In genomic region chr13:11914682-11915081, GRCm38 (mm10) we compare ENCODE assay signal across 20 mouse cellular contexts.
DNase-seq lines count a peak whose midpoint lies in the region; ATAC-seq and TF ChIP-seq lines count a peak whose summit lies in the region.
"Had no signal": no experiment of that assay in that cellular context is flagged by ENCODE, and none has a peak within 500 bp of the region (broad histone marks: within the 10 kb centered on the region; RNA-seq: fewer than 3 reads in every experiment).

No protein-coding gene starts in this region.

- no peak for DNase-seq in frontal cortex, postnatal 14 days (ENCODE audit: low spot score in 2 of 2)
- DNase-seq in left cerebral cortex, adult 2 months (ENCODE audit: extremely low spot score in 1 of 2, low spot score in 2 of 2), result no peak
- no peak for DNase-seq in left cerebral cortex, postnatal 14 days (ENCODE audit: low spot score in 2 of 2)
- peak; percentile 68 for DNase-seq in brain, adult 2 months (ENCODE audit: low read depth, low spot score)
- DNase-seq in telencephalon, adult 2 months (ENCODE audit: low read depth, low spot score), result peak; percentile 67
- DNase-seq in cerebellum, adult 9-10 months, result no peak
- DNase-seq: adrenal gland, adult 2 months; adrenal gland, postnatal 10 days; adrenal gland, postnatal 25 days; cerebellum, adult 18-20 months; cerebellum, adult 9-11 months; cerebellum, postnatal 14 days; embryo, embryonic 11 days; forebrain, postnatal 0 days had no signal

- ATAC-seq in frontal cortex, adult (ENCODE audit: low TSS enrichment), result peak; percentile 76
- ATAC-seq: forebrain, embryonic 13.5 days; forebrain, embryonic 15.5 days; forebrain, postnatal 0 days had no signal

- intact Hi-C loops in left cerebral cortex, adult 2 months (cut with DNase I), result no loop called here
- intact Hi-C loops in left cerebral cortex, postnatal 14 days (cut with DNase I), result no loop called here

- no peak for TF ChIP-seq CTCF in left cerebral cortex, adult 2 months (IDR thresholded peaks at IDR 0.05)

- H3K27ac ChIP-seq in left cerebral cortex, adult 2 months, result peak overlapping the region; percentile 38
- H3K27ac ChIP-seq: embryonic facial prominence, embryonic 13.5 days; embryonic facial prominence, embryonic 15.5 days; forebrain, embryonic 13.5 days; forebrain, embryonic 15.5 days had no signal

- H3K4me3 ChIP-seq in left cerebral cortex, adult 2 months, result no peak overlapping the region
- H3K4me3 ChIP-seq: embryonic facial prominence, embryonic 13.5 days; embryonic facial prominence, embryonic 15.5 days; erythroblast, embryonic 14.5 days; forebrain, embryonic 13.5 days; forebrain, embryonic 15.5 days had no signal

Comparison
In these comparisons a context has a peak if more than half of its experiments do, and no peak if none do; other contexts are left out.
1. DNase-seq: peak in brain, adult 2 months (single experiment) and telencephalon, adult 2 months (single experiment); none in frontal cortex, postnatal 14 days (0 of 2), left cerebral cortex, adult 2 months (0 of 2), left cerebral cortex, postnatal 14 days (0 of 2) and cerebellum, adult 9-10 months (single experiment).